Mouse (Mus musculus): ENCODE results near the gene Map7d1. TPM values are rescaled to one million over a fixed set of nuclear protein-coding genes. Genes with fewer than 3 reads are reported as not detected.

Gene Map7d1
- polyA plus RNA-seq, 1 experiment from 2014 or later, result 32.2 TPM

DNA sequence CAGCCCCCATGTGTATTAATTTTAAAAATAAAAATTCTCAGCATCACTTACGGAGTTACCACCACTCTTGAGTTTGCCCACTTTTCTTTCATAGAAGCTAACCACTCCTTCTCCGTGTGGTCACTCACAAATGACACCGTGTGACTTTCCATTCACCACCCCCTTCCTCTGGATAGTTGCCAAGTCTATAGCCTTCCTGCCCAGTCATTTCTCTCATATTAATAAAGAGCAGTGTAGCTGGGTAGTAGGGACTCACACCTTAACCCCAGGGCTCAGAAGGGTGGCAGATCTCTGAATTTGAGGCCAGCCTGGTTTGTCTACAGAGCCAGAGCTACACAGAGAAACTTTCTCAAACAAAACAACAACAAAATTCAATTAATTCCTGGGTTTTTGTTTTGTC lies 58.7 kb downstream of the Map7d1 start:
- no peaks in the 10 kb centered on the region for H3K27me3 ChIP-seq (ENCODE audit: insufficient read depth, low read length)
- no peak overlapping the region for H3K4me2 ChIP-seq (replicated peaks; ENCODE audit: low read depth, low read length)
- H3K9me3 ChIP-seq (ENCODE audit: low read length), result no peaks in the 10 kb centered on the region
- H3K36me3 ChIP-seq (ENCODE audit: insufficient read depth, low read length), result peaks cover 10% of the 10 kb centered on the region; the same call in 1 of the 2 replicates
- no peak overlapping the region for H3K27ac ChIP-seq (ENCODE audit: low read length)
- H3K9ac ChIP-seq (replicated peaks; ENCODE audit: low read length), result no peak overlapping the region
- 65% methylated on average over 3 of the region's 3 CpGs for WGBS
- H3K4me1 ChIP-seq (ENCODE audit: insufficient read depth, low read length), result peaks cover 36% of the 10 kb centered on the region
- no peak for ATAC-seq (ENCODE audit: low FRiP score, low TSS enrichment)
- no peak overlapping the region for H3K4me3 ChIP-seq (ENCODE audit: low read length)

DNA sequence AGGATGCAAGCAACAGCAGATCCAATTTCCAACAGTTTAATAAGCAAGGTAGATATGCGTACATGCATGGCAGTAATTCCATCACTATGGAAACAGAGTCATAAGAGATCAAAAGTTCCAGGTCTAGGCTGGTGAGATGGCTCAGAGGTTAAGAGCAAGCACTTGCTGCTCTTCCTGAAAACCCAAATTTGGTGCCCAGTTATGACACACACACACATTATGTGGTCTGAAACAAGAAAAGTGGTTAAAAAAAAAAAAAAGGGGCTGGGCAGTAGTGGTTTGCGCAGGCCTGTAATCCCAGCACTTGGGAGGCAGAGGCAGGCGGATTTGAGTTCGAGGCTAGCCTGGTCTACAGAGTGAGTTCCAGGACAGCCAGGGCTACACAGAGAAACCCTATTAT lies 61.2 kb downstream of the Map7d1 start:
- no peak overlapping the region for H3K4me3 ChIP-seq (ENCODE audit: low read length)
- 96% methylated on average over 4 of the region's 4 CpGs for WGBS
- H3K36me3 ChIP-seq (ENCODE audit: insufficient read depth, low read length), result peaks cover 21% of the 10 kb centered on the region; the same call in 1 of the 2 replicates
- no peak for ATAC-seq (ENCODE audit: low FRiP score, low TSS enrichment)
- no peak overlapping the region for H3K27ac ChIP-seq (ENCODE audit: low read length)
- no peak overlapping the region for H3K9ac ChIP-seq (replicated peaks; ENCODE audit: low read length)
- H3K4me1 ChIP-seq (ENCODE audit: insufficient read depth, low read length), result peaks cover 25% of the 10 kb centered on the region
- H3K9me3 ChIP-seq (ENCODE audit: low read length), result no peaks in the 10 kb centered on the region
- H3K4me2 ChIP-seq (replicated peaks; ENCODE audit: low read depth, low read length), result no peak overlapping the region
- no peaks in the 10 kb centered on the region for H3K27me3 ChIP-seq (ENCODE audit: insufficient read depth, low read length)

DNA sequence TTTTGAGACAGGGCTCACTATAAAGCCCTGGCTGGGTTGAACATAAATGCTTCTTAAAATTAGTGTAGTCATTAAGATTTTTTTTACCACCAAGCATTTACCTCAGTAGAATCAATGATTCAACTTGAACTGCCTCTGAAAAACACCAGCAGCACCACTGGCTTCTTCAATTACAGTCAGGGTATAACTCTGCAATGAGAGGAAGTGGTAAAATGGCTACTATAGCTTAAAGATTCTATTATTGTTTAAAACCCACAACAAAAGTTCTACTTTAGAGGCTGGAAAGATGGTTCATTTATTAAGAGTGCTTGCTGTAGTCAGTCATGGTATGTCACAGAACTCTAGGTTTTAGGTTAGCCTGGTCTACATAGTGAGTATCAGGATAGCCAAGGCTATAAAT lies 61.9 kb downstream of the Map7d1 start:
- ATAC-seq (ENCODE audit: low FRiP score, low TSS enrichment), result no peak
- H3K36me3 ChIP-seq (ENCODE audit: insufficient read depth, low read length), result peaks cover 21% of the 10 kb centered on the region; the same call in 1 of the 2 replicates
- no peaks in the 10 kb centered on the region for H3K9me3 ChIP-seq (ENCODE audit: low read length)
- no peak overlapping the region for H3K4me2 ChIP-seq (replicated peaks; ENCODE audit: low read depth, low read length)
- no peak overlapping the region for H3K27ac ChIP-seq (ENCODE audit: low read length)
- no peak overlapping the region for H3K9ac ChIP-seq (replicated peaks; ENCODE audit: low read length)
- peaks cover 18% of the 10 kb centered on the region for H3K4me1 ChIP-seq (ENCODE audit: insufficient read depth, low read length)
- no peak overlapping the region for H3K4me3 ChIP-seq (ENCODE audit: low read length)
- H3K27me3 ChIP-seq (ENCODE audit: insufficient read depth, low read length), result no peaks in the 10 kb centered on the region

GRCm38 (mm10) chr4:126190636-126191035 lies 65.5 kb downstream of the Map7d1 start:
- 83% methylated on average over 2 of the region's 2 CpGs for WGBS
- peaks cover 24% of the 10 kb centered on the region for H3K36me3 ChIP-seq (ENCODE audit: insufficient read depth, low read length)

GRCm38 (mm10) chr4:126187096-126187495 lies 69.0 kb downstream of the Map7d1 start:
- Histone ChIP-seq H3K9me3 (ENCODE audit: low read length) (no peaks in the 10 kb centered on the region), H3K27me3 (ENCODE audit: insufficient read depth, low read length) (no peaks in the 10 kb centered on the region), H3K27ac (ENCODE audit: low read length) (no peak overlapping the region), H3K36me3 (ENCODE audit: insufficient read depth, low read length) (peaks cover 28% of the 10 kb centered on the region), H3K9ac (replicated peaks; ENCODE audit: low read length) (no peak overlapping the region), H3K4me3 (ENCODE audit: low read length) (no peak overlapping the region), H3K4me2 (replicated peaks; ENCODE audit: low read depth, low read length) (no peak overlapping the region), H3K4me1 (ENCODE audit: insufficient read depth, low read length) (no peaks in the 10 kb centered on the region)
- 85% methylated on average over 3 of the region's 3 CpGs for WGBS
- ATAC-seq (ENCODE audit: low FRiP score, low TSS enrichment), result no peak

More at GRCm38 (mm10) chr4:126190636-126191035, 65.5 kb downstream of the Map7d1 start:
- no peak overlapping the region for H3K4me3 ChIP-seq (ENCODE audit: low read length)
- H3K9me3 ChIP-seq (ENCODE audit: low read length), result no peaks in the 10 kb centered on the region
- H3K4me1 ChIP-seq (ENCODE audit: insufficient read depth, low read length), result no peaks in the 10 kb centered on the region
- ATAC-seq (ENCODE audit: low FRiP score, low TSS enrichment), result no peak
- no peak overlapping the region for H3K27ac ChIP-seq (ENCODE audit: low read length)
- no peak overlapping the region for H3K9ac ChIP-seq (replicated peaks; ENCODE audit: low read length)
- no peak overlapping the region for H3K4me2 ChIP-seq (replicated peaks; ENCODE audit: low read depth, low read length)
- H3K27me3 ChIP-seq (ENCODE audit: insufficient read depth, low read length), result no peaks in the 10 kb centered on the region

DNA sequence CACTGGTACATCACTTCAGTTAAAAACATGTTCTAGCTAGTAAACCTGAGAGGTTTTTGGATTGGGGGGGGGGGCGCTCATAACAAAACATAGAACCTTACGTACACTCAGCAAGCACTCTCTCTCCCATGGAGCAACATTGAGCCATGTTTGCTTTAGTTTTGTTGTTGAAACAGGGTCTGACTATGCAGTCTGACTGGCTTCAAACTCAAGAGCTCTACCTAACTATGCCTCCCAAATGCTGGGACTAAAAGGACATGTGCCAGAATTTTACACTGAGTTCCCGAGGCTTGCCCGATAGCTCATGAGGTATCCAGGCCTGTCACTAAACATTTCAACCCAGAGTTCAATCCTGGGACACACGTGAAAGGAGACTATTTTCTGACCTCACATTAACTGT lies 73.1 kb downstream of the Map7d1 start:
- Histone ChIP-seq H3K27ac (ENCODE audit: low read length) (no peak overlapping the region), H3K4me1 (ENCODE audit: insufficient read depth, low read length) (no peaks in the 10 kb centered on the region), H3K9ac (replicated peaks; ENCODE audit: low read length) (no peak overlapping the region), H3K27me3 (ENCODE audit: insufficient read depth, low read length) (no peaks in the 10 kb centered on the region), H3K4me2 (replicated peaks; ENCODE audit: low read depth, low read length) (no peak overlapping the region), H3K9me3 (ENCODE audit: low read length) (no peaks in the 10 kb centered on the region), H3K4me3 (ENCODE audit: low read length) (no peak overlapping the region), H3K36me3 (ENCODE audit: insufficient read depth, low read length) (peaks cover 29% of the 10 kb centered on the region)
- ATAC-seq (ENCODE audit: low FRiP score, low TSS enrichment), result no peak
- 88% methylated on average over 5 of the region's 5 CpGs for WGBS

Other genes with a start within 250 kb of the Map7d1 start
- gene Csf3r, start 231.8 kb downstream of the Map7d1 start, polyA plus RNA-seq (2015; fragmentation: Nextera tagmentation; extraction: Ambion mirVana), result 0.94 and 1.2 TPM in 2 replicates
- gene Mrps15, start 209.4 kb downstream of the Map7d1 start, polyA plus RNA-seq (2015; fragmentation: Nextera tagmentation; extraction: Ambion mirVana), result 130 and 146 TPM in 2 replicates
- gene Oscp1, start 197.8 kb downstream of the Map7d1 start, polyA plus RNA-seq (2015; fragmentation: Nextera tagmentation; extraction: Ambion mirVana), result 19.6 TPM in 2 replicates
- gene Lsm10, start 159.7 kb downstream of the Map7d1 start, polyA plus RNA-seq (2015; fragmentation: Nextera tagmentation; extraction: Ambion mirVana), result 55.3 and 59.3 TPM in 2 replicates
- 43.9 and 44.5 TPM in 2 replicates for gene Stk40, start 152.4 kb downstream of the Map7d1 start, polyA plus RNA-seq (2015; fragmentation: Nextera tagmentation; extraction: Ambion mirVana)
- gene Eva1b, start 108.6 kb downstream of the Map7d1 start, polyA plus RNA-seq (2015; fragmentation: Nextera tagmentation; extraction: Ambion mirVana), result 99.9 and 103 TPM in 2 replicates
- gene Sh3d21, start 92.9 kb downstream of the Map7d1 start, polyA plus RNA-seq (2015; fragmentation: Nextera tagmentation; extraction: Ambion mirVana), result 9.1 and 10.5 TPM in 2 replicates
- 210 and 218 TPM in 2 replicates for gene Thrap3, start 53.6 kb downstream of the Map7d1 start, polyA plus RNA-seq (2015; fragmentation: Nextera tagmentation; extraction: Ambion mirVana)
- gene Trappc3, start 6.0 kb upstream of the Map7d1 start, polyA plus RNA-seq (2015; fragmentation: Nextera tagmentation; extraction: Ambion mirVana), result 113 and 120 TPM in 2 replicates
- 11.1 and 11.4 TPM in 2 replicates for gene Col8a2, start 30.4 kb upstream of the Map7d1 start, polyA plus RNA-seq (2015; fragmentation: Nextera tagmentation; extraction: Ambion mirVana)
- gene Adprhl2, start 65.4 kb upstream of the Map7d1 start, polyA plus RNA-seq (2015; fragmentation: Nextera tagmentation; extraction: Ambion mirVana), result 85.3 and 91.6 TPM in 2 replicates
- gene Tekt2, start 69.3 kb upstream of the Map7d1 start, polyA plus RNA-seq (2015; fragmentation: Nextera tagmentation; extraction: Ambion mirVana), result 3.9 and 5.5 TPM in 2 replicates
- gene Ago3, start 173.2 kb upstream of the Map7d1 start, polyA plus RNA-seq (2015; fragmentation: Nextera tagmentation; extraction: Ambion mirVana), result 13.6 and 17.9 TPM in 2 replicates
- gene Ago1, start 212.2 kb upstream of the Map7d1 start, polyA plus RNA-seq (2015; fragmentation: Nextera tagmentation; extraction: Ambion mirVana), result 4.6 and 5.1 TPM in 2 replicates